Mouse (Mus musculus) heart, embryonic 16.5 days (tissue): Measurements from ENCODE around the gene 1700113H08Rik. TPM values are rescaled to one million over a fixed set of nuclear protein-coding genes. Genes with fewer than 3 reads are reported as not detected.

Experiments
- ATAC-seq: fragments of 200-750 bp; cut with Nextera tagmentation; replicated peaks from 2 replicates; pipeline ENCODE4 v1.8.0; 2017; ENCODE audit warnings: moderate number of reproducible peaks; ENCODE audit not compliant: insufficient read depth, low FRiP score; ENCODE audit errors: extremely low read depth
- H3K27ac ChIP-seq: fragments of 300-500 bp; sonication (generic); 2 replicates; pipeline ENCODE4 v1.5.1; 2014; ENCODE audit warnings: mild to moderate bottlenecking, low read length, control low read depth, moderate library complexity
- H3K27me3 ChIP-seq: fragments of 300-500 bp; sonication (generic); 2 replicates; pipeline ENCODE4 v1.6.1; 2014; ENCODE audit warnings: low read length, mixed read lengths; ENCODE audit not compliant: control insufficient read depth, insufficient read depth
- H3K36me3 ChIP-seq: fragments of 300-500 bp; sonication (generic); 2 replicates; pipeline ENCODE4 v1.6.1; 2014; ENCODE audit not compliant: control insufficient read depth, insufficient read depth
- H3K4me1 ChIP-seq: fragments of 300-500 bp; sonication (generic); 2 replicates; pipeline ENCODE4 v1.6.1; 2014; ENCODE audit warnings: low read length, mixed read lengths; ENCODE audit not compliant: control insufficient read depth, insufficient read depth
- H3K4me2 ChIP-seq: fragments of 300-500 bp; sonication (generic); 2 replicates; pipeline ENCODE4 v1.6.1; 2014; ENCODE audit warnings: low read depth, mild to moderate bottlenecking, control low read depth, low read length
- H3K4me3 ChIP-seq: fragments of 300-500 bp; sonication (generic); 2 replicates; pipeline ENCODE4 v1.5.1; 2014; ENCODE audit warnings: mild to moderate bottlenecking, control low read depth, low read length
- H3K9ac ChIP-seq: fragments of 300-500 bp; sonication (generic); 2 replicates; pipeline ENCODE4 v1.6.1; 2014; ENCODE audit warnings: low read length, control low read depth
- H3K9me3 ChIP-seq: fragments of 300-500 bp; sonication (generic); replicated peaks from 2 replicates; pipeline ENCODE4 v1.6.1; 2016; ENCODE audit warnings: low read length; ENCODE audit not compliant: control insufficient read depth
- WGBS: fragments of 180-500 bp; shearing (Covaris S2); extraction: QIAGEN DNeasy Blood & Tissue Kit; methylation state at CpG from one replicate; pipeline ENCODE4 v1.1.7; 2014; 5-methylcytosine and 5-hydroxymethylcytosine counted together
- polyA plus RNA-seq: library from polyadenylated mRNA; unstranded; fragments of >200 nt; fragmentation: Nextera tagmentation; extraction: Ambion mirVana; gene quantifications from 2 replicates; pipeline ENCODE4 v1.2.1, GENCODE M21; 2015

The 1700113H08Rik gene
- polyA plus RNA-seq, 1 experiment from 2014 or later, result 0.22 TPM

- no peak for ATAC-seq
- WGBS, result 64% methylated on average over 6 of the region's 6 CpGs
These were observed 40.9 kb downstream of the 1700113H08Rik start for GRCm38 (mm10) chr10:87098722-87099121.

GRCm38 (mm10) chr10:87100668-87101067 is 42.8 kb downstream of the 1700113H08Rik start:
- ATAC-seq, result no peak
- Histone ChIP-seq H3K4me2 (no peak overlapping the region), H3K4me3 (no peak overlapping the region), H3K4me1 (no peaks in the 10 kb centered on the region), H3K27ac (no peak overlapping the region), H3K9ac (no peak overlapping the region), H3K36me3 (no peaks in the 10 kb centered on the region), H3K27me3 (no peaks in the 10 kb centered on the region), H3K9me3 (no peaks in the 10 kb centered on the region)
- WGBS, result 83% methylated on average over 4 of the region's 4 CpGs

More at GRCm38 (mm10) chr10:87098722-87099121, 40.9 kb downstream of the 1700113H08Rik start:
- Histone ChIP-seq H3K27ac (no peak overlapping the region), H3K9ac (no peak overlapping the region), H3K4me3 (no peak overlapping the region), H3K9me3 (no peaks in the 10 kb centered on the region), H3K4me1 (no peaks in the 10 kb centered on the region), H3K36me3 (no peaks in the 10 kb centered on the region), H3K4me2 (no peak overlapping the region), H3K27me3 (no peaks in the 10 kb centered on the region)

- H3K4me2 ChIP-seq, result no peak overlapping the region
- no peak for ATAC-seq
- no peaks in the 10 kb centered on the region for H3K4me1 ChIP-seq
- no peak overlapping the region for H3K4me3 ChIP-seq
- WGBS, result 52% methylated on average over 9 of the region's 9 CpGs
- no peak overlapping the region for H3K27ac ChIP-seq
- no peaks in the 10 kb centered on the region for H3K36me3 ChIP-seq
- no peaks in the 10 kb centered on the region for H3K9me3 ChIP-seq
- H3K9ac ChIP-seq, result no peak overlapping the region
- H3K27me3 ChIP-seq, result no peaks in the 10 kb centered on the region
These were observed 43.6 kb downstream of the 1700113H08Rik start for GRCm38 (mm10) chr10:87101265-87101950.

- Histone ChIP-seq H3K9me3 (no peaks in the 10 kb centered on the region), H3K4me2 (no peak overlapping the region), H3K4me1 (no peaks in the 10 kb centered on the region), H3K9ac (no peak overlapping the region), H3K36me3 (no peaks in the 10 kb centered on the region), H3K27me3 (no peaks in the 10 kb centered on the region), H3K27ac (no peak overlapping the region), H3K4me3 (no peak overlapping the region)
- ATAC-seq, result no peak
- WGBS, result 62% methylated on average over 3 of the region's 3 CpGs
These were observed 44.1 kb downstream of the 1700113H08Rik start for GRCm38 (mm10) chr10:87101951-87102320.

- ATAC-seq, result no peak
- 87% methylated on average over 13 of the region's 13 CpGs for WGBS
- H3K36me3 ChIP-seq, result no peaks in the 10 kb centered on the region
- H3K9ac ChIP-seq, result no peak overlapping the region
- H3K27me3 ChIP-seq, result no peaks in the 10 kb centered on the region
- no peaks in the 10 kb centered on the region for H3K4me1 ChIP-seq
- no peak overlapping the region for H3K4me2 ChIP-seq
- no peak overlapping the region for H3K4me3 ChIP-seq
- no peaks in the 10 kb centered on the region for H3K9me3 ChIP-seq
- H3K27ac ChIP-seq, result no peak overlapping the region
These were observed 44.6 kb downstream of the 1700113H08Rik start for GRCm38 (mm10) chr10:87102455-87102854.

GRCm38 (mm10) chr10:87103286-87103685 is 45.4 kb downstream of the 1700113H08Rik start:
- Histone ChIP-seq H3K9ac (no peak overlapping the region), H3K4me1 (no peaks in the 10 kb centered on the region), H3K4me2 (no peak overlapping the region), H3K4me3 (no peak overlapping the region), H3K27ac (no peak overlapping the region), H3K36me3 (no peaks in the 10 kb centered on the region), H3K9me3 (no peaks in the 10 kb centered on the region), H3K27me3 (no peaks in the 10 kb centered on the region)
- 76% methylated on average over 8 of the region's 8 CpGs for WGBS
- ATAC-seq, result no peak

GRCm38 (mm10) chr10:87107565-87108297 is 49.9 kb downstream of the 1700113H08Rik start:
- ATAC-seq, result no peak
- H3K9ac ChIP-seq, result no peak overlapping the region

GRCm38 (mm10) chr10:87108333-87108732 is 50.5 kb downstream of the 1700113H08Rik start:
- H3K9me3 ChIP-seq, result no peaks in the 10 kb centered on the region
- H3K4me3 ChIP-seq, result no peak overlapping the region
- no peak overlapping the region for H3K27ac ChIP-seq
- H3K4me2 ChIP-seq, result no peak overlapping the region
- H3K9ac ChIP-seq, result no peak overlapping the region
- H3K36me3 ChIP-seq, result no peaks in the 10 kb centered on the region
- 84% methylated on average over 6 of the region's 6 CpGs for WGBS
- peaks cover 4% of the 10 kb centered on the region; the same call in 1 of the 2 replicates for H3K4me1 ChIP-seq
- ATAC-seq, result no peak
- H3K27me3 ChIP-seq, result no peaks in the 10 kb centered on the region

More at GRCm38 (mm10) chr10:87107565-87108297, 49.9 kb downstream of the 1700113H08Rik start:
- Histone ChIP-seq H3K4me1 (peaks cover 4% of the 10 kb centered on the region; the same call in 1 of the 2 replicates), H3K27me3 (no peaks in the 10 kb centered on the region), H3K4me2 (no peak overlapping the region), H3K36me3 (no peaks in the 10 kb centered on the region), H3K27ac (no peak overlapping the region), H3K4me3 (no peak overlapping the region), H3K9me3 (no peaks in the 10 kb centered on the region)
- WGBS, result 58% methylated on average over 9 of the region's 9 CpGs
